Mouse (Mus musculus): ENCODE measurements around the gene Zmynd8.

DNA sequence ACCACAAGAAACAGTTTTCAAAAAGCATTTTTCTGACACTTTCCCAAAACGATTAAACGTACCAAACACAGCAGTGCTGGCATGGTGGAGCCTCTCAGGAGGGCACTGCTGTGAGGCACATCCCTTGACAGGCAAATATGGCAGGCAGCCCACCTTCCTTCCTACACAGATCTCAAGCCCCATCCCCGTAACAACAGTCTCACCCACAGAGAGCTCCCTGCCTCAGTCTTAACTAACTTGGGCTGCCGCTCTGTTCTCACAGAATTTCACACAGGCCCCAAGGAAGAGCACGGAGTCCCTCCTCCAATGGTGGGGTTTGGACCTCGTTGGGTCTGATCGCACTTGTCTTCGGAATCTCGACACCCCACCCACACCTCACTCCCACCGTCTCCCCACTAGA is 56.6 kb downstream of the Zmynd8 start:
- no peak for TF ChIP-seq GATA1 (IDR thresholded peaks at IDR 0.05; ENCODE audit: low read length)
- TF ChIP-seq TAL1 (IDR thresholded peaks at IDR 0.05; ENCODE audit: low read length), result no peak
